Mouse (Mus musculus) forebrain, embryonic 16.5 days (tissue): ENCODE measurements at regions not wholly inside any gene's neighbourhood (a gene's known extent, or its start where the extent isn't known, plus 50 kb on each side); places are given as distances from the start of the nearest gene placed in this dataset.
"Not testable (repeated sequence)": the region's sequence is repeated elsewhere in the genome, so short reads cannot be mapped to it uniquely, and the experiment has no call there.

Source experiments
- ATAC-seq: fragments of 200-750 bp; cut with Nextera tagmentation; 2 replicates; pipeline ENCODE4 v1.8.0; 2017; ENCODE audit warnings: mild to moderate bottlenecking, moderate library complexity
- H3K27ac ChIP-seq: fragments of 300-500 bp; sonication (generic); 2 replicates; pipeline ENCODE4 v1.5.1; 2014; ENCODE audit warnings: low read length, control low read depth
- H3K27me3 ChIP-seq: fragments of 300-500 bp; sonication (generic); replicated peaks from 2 replicates; pipeline ENCODE4 v1.6.1; 2014; ENCODE audit warnings: low read length; ENCODE audit not compliant: control insufficient read depth, insufficient read depth
- H3K36me3 ChIP-seq: fragments of 300-500 bp; sonication (generic); 2 replicates; pipeline ENCODE4 v1.6.1; 2014; ENCODE audit not compliant: control insufficient read depth, insufficient read depth
- H3K4me1 ChIP-seq: fragments of 300-500 bp; sonication (generic); replicated peaks from 2 replicates; pipeline ENCODE4 v1.6.1; 2014; ENCODE audit warnings: low read length; ENCODE audit not compliant: control insufficient read depth, insufficient read depth
- H3K4me2 ChIP-seq: fragments of 300-500 bp; sonication (generic); 2 replicates; pipeline ENCODE4 v1.6.1; 2014; ENCODE audit warnings: mild to moderate bottlenecking, low read length, control low read depth
- H3K4me3 ChIP-seq: fragments of 300-500 bp; sonication (generic); replicated peaks from 2 replicates; pipeline ENCODE4 v1.5.1; 2014; ENCODE audit warnings: mild to moderate bottlenecking, low read length, control low read depth
- H3K9ac ChIP-seq: fragments of 300-500 bp; sonication (generic); replicated peaks from 2 replicates; pipeline ENCODE4 v1.6.1; 2014; ENCODE audit warnings: low read depth, low read length, control low read depth
- H3K9me3 ChIP-seq: fragments of 300-500 bp; sonication (generic); 2 replicates; pipeline ENCODE4 v1.6.1; 2016; ENCODE audit warnings: low read length; ENCODE audit not compliant: control insufficient read depth
- WGBS: fragments of 180-500 bp; shearing (Covaris S2); extraction: QIAGEN DNeasy Blood & Tissue Kit; methylation state at CpG from one replicate; pipeline ENCODE4 v1.1.7; 2014; 5-methylcytosine and 5-hydroxymethylcytosine counted together

DNA sequence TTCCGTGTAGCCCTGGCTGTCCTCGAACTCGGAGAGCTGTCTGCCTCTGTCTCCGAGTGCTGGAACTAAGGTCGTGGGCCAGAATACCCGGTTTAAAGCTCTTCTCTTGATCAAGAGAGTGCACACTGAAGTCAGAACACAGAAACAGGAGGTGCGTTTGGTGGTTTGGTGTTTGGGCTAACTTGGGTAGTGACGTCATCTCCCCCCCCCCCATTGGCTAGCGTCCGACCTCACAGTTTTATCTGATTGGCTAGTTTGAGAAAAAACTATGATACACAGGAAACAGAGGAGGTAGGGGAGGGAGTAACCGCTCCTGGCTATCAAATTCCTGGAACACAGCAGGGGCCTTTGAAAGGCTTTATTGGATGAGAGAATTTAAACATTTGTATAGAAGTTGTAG lies 60.2 kb upstream of the Pim1 start:
- no peak for ATAC-seq
- Histone ChIP-seq H3K9me3 (no peaks in the 10 kb centered on the region), H3K27me3 (no peaks in the 10 kb centered on the region), H3K4me1 (no peaks in the 10 kb centered on the region), H3K27ac (no peak overlapping the region), H3K4me3 (no peak overlapping the region), H3K9ac (no peak overlapping the region), H3K4me2 (no peak overlapping the region), H3K36me3 (no peaks in the 10 kb centered on the region)
- WGBS = 81% methylated on average over 11 of the region's 11 CpGs

DNA sequence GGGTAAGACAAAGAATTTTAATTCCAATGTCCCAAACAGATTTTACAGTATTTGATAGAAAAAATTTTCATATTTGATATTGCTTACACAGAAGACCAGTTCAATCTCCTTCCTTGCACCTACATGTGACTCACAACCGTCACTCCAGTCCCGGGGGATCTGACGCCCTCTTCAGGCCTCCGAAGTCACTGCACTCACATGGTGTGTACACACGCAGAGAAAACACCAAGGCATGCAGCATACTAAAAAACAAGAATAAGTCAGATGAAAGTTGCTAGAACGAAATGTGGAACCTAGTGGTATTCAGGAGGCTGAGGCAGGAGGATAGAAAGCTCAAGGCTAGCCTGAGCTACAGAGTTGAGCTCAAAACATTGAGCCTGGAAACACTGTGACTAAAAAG lies 59.7 kb upstream of the Pim1 start:
- no peak for ATAC-seq
- Histone ChIP-seq H3K27me3 (no peaks in the 10 kb centered on the region), H3K4me2 (no peak overlapping the region), H3K36me3 (no peaks in the 10 kb centered on the region), H3K9me3 (no peaks in the 10 kb centered on the region), H3K9ac (no peak overlapping the region), H3K27ac (no peak overlapping the region), H3K4me3 (no peak overlapping the region), H3K4me1 (no peaks in the 10 kb centered on the region)
- WGBS = 97% methylated on average over 6 of the region's 6 CpGs

DNA sequence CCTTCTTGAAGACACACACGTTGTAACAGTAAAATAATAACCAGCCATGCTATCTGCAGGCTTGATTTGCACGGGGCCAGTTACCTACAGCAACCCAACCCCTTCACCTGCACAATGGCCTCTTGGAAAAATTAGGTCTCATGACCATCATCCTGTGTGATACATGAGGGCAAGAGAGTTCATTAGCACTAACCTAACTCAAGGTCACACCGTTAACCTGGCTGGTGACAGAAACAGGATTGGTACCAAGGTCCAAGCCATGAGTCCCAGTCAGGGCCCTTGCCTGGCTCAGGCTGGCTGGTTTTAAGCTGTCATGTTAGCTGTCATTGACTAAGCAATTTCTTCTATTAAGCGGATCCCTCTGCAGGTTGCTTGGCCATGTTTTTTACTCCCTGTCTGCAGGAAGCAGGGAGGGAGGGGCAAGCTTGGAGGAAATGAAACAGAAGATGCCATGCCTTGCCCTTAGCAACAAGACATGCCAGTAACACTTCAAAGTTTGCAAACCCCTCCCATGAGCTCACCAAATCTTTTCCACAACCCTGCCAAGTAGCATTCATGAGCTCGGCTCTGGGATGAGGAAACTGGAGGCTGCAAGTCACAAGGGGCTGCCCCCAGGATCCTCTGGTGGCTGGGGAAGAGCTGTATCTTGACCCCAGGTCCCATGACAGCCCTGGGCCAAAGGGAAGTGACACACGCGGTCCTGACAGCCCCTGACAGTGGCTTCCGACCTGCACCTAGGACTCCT lies 58.8 kb upstream of the Pim1 start:
- Histone ChIP-seq H3K27me3 (no peaks in the 10 kb centered on the region), H3K36me3 (no peaks in the 10 kb centered on the region), H3K4me3 (no peak overlapping the region), H3K4me2 (no peak overlapping the region), H3K27ac (no peak overlapping the region), H3K9me3 (no peaks in the 10 kb centered on the region), H3K9ac (no peak overlapping the region), H3K4me1 (peaks cover under 1% of the 10 kb centered on the region; the same call in 1 of the 2 replicates)
- ATAC-seq = no peak
- 73% methylated on average over 8 of the region's 8 CpGs for WGBS

DNA sequence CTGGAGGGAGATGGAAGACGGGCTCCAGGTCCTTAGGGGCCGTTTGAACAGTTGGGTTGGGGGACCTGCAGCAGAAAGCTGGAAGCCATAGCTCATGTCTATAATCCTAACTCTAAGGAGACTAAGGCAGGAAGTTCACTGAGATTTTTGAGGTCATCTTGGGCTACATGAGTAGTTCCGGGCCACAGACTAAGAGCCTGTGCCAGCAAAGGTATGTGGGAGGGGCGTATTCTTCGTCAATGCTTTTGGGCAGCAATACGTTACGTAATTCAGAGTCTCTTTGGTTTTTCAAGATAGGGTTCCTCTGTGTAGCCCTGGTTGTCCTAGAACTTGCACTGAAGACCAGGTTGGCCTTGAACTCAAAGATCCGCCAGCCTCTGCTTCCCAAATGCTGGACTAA lies 57.9 kb upstream of the Pim1 start:
- Histone ChIP-seq H3K27me3 (no peaks in the 10 kb centered on the region), H3K9ac (no peak overlapping the region), H3K27ac (no peak overlapping the region), H3K4me3 (no peak overlapping the region), H3K4me2 (no peak overlapping the region), H3K9me3 (no peaks in the 10 kb centered on the region), H3K36me3 (no peaks in the 10 kb centered on the region), H3K4me1 (peaks cover 10% of the 10 kb centered on the region)
- WGBS = 95% methylated on average over 8 of the region's 8 CpGs
- ATAC-seq = no peak

DNA sequence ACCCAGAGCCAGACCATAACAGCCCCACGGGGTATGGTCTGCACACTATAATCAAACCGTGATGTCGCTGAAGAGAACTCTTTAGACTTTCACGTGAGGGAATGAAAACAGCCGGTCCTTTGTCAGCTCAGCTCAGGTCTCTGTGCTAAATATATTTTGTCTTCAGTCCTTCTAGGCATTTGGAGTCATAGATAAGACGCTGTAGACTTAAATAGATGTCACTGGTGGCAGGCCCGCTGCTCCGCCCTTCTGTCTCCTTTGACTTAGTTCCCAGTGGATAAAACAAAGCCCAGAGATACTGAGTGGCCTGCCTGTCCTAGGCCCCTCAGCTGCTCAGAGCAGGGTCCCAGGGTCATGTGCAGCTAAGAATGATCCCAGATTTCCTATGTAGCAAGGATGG lies 57.2 kb upstream of the Pim1 start:
- no peaks in the 10 kb centered on the region for H3K27me3 ChIP-seq
- H3K36me3 ChIP-seq = no peaks in the 10 kb centered on the region
- no peak overlapping the region for H3K27ac ChIP-seq
- H3K4me1 ChIP-seq = peaks cover 15% of the 10 kb centered on the region
- WGBS = 80% methylated on average over 8 of the region's 8 CpGs
- no peak overlapping the region for H3K4me3 ChIP-seq
- H3K9me3 ChIP-seq = no peaks in the 10 kb centered on the region
- H3K9ac ChIP-seq = no peak overlapping the region
- no peak for ATAC-seq
- no peak overlapping the region for H3K4me2 ChIP-seq

DNA sequence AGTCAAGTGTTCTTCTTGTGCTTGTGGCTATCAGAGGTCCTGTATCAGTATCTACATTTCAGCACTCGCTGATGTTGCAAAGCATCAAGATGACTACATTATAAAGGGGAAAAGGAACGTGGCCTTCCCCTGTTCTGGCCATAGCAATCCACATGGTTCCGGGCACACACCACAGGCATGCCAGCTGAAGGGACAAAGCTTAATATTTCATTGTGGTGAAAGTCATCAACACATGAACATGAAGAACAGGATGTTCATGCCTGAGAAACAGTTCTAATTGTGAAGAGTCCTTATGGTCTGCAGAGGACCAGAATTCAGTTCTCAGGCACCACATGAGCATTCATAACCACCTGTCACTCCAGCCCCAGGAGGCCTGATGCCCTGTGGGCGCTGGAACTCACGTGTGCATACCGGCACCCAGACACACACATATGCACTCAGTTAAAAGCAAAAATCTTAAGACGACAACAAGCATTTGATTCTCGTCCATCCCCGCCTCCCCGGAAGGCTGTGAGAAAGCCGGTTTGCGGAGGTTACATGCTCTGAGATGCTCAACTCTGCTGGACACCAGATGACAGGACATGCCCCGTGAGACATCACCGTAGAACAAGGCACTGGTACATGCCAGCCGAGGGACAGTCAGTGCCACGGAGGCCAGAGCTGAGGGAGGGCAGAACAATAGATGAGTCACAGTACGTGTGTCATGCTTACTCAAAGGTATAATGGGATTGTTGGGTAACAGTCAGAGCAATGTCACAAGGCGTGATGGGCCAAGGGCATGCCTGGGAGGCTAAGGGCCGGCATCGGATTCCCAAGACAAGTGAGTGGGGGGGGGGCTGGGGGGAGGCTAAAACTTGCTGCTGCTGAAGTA lies 56.2 kb upstream of the Pim1 start:
- no peaks in the 10 kb centered on the region for H3K36me3 ChIP-seq
- H3K27ac ChIP-seq = no peak overlapping the region
- no peaks in the 10 kb centered on the region for H3K27me3 ChIP-seq
- peaks cover 20% of the 10 kb centered on the region for H3K4me1 ChIP-seq
- H3K9me3 ChIP-seq = no peaks in the 10 kb centered on the region
- no peak overlapping the region for H3K4me2 ChIP-seq
- no peak for ATAC-seq
- no peak overlapping the region for H3K4me3 ChIP-seq
- WGBS = 83% methylated on average over 20 of the region's 20 CpGs
- H3K9ac ChIP-seq = no peak overlapping the region

DNA sequence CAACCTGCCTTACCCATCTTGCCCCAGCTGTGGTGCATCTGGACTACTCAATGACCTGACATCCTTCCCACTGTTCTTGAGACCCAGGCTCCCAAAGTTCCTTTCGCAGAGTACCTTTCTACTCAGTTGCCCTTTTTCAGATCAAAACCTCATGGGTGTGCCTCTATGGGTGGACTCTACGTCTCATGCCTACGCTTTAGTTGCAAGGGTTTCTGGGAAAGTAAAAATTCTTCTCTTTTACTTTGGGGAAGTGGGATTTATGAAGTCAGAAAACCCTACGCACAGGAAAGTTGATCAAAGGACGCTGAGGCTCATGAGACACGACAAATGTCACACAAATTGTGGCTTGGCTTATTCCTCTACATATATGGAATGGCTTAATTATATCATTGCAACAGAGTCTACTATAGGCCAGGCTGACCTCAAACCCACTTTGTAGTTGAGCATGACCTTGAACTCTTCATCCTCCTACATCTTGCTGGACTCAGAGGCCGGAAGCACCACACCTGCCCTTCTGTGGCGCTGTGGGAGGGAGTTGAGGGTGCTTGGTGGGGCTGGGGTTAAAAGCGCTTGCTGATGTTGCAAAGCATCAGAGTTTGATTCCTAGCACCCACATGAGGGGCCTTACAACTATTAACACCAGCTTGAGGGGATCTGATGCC lies 55.1 kb upstream of the Pim1 start:
- no peaks in the 10 kb centered on the region for H3K27me3 ChIP-seq
- no peak overlapping the region for H3K9ac ChIP-seq
- ATAC-seq = no peak
- no peak overlapping the region for H3K27ac ChIP-seq
- peaks cover 20% of the 10 kb centered on the region for H3K4me1 ChIP-seq
- H3K4me2 ChIP-seq = no peak overlapping the region
- H3K4me3 ChIP-seq = no peak overlapping the region
- H3K9me3 ChIP-seq = no peaks in the 10 kb centered on the region
- 96% methylated on average over 9 of the region's 9 CpGs for WGBS
- H3K36me3 ChIP-seq = no peaks in the 10 kb centered on the region

DNA sequence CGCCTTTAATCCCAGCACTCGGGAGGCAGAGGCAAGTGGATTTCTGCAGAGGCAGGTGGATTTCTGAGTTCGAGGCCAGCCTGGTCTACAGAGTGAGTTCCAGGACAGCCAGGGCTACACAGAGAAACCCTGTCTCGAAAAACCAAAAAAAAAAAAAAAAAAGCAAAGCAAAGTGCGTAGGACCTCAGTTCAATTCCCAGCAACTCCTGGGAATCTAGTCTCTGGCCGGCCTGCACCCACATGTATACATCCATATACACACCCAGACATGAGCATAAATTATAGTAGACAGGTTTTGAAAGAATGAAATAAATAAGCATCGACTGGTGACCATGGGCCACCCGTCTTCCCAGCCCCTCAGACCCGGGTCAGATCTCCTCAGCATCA lies 54.1 kb upstream of the Pim1 start:
- peak overlapping the region; percentile 70 for H3K9ac ChIP-seq
- H3K4me1 ChIP-seq = peaks cover 20% of the 10 kb centered on the region
- WGBS = 70% methylated on average over 9 of the region's 9 CpGs
- H3K27me3 ChIP-seq, H3K9me3 ChIP-seq, H3K36me3 ChIP-seq, ATAC-seq: not testable (repeated sequence)
- peak overlapping the region; percentile 47 for H3K4me3 ChIP-seq
- peak overlapping the region; percentile 74 for H3K27ac ChIP-seq
- H3K4me2 ChIP-seq = peak overlapping the region; percentile 70

DNA sequence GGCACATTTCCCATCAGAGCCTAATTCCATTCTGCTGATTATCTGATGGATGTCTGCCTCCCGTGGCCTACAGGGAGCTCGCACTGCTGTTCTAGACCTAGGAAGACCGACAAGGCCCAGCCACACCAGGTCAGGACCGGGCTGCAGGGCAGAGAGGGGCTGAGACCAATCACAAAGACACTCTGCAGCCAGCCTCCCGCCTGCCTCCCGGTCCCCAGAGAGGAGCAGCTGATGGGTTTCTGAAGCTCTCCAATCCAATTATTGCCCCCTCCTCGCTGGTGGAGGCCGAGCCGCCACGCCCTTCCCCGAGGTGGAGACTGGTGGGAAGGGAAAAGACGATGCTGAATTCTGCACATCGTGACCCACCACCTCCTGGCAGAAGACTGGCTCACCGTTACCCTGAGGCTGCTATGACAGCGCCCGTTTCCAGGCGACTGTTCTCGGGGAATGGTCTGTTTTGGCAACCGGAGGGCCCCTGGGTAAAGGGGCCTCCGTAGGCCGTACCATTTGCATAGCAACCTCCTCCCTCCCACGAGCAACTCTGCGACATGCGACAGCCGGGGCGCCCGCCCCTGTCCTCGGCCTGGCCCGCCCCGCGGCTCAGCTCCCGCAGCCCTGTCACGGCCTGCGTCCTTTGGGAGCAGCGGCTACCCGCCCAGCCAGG lies 53.5 kb upstream of the Pim1 start:
- Histone ChIP-seq H3K9me3 (no peaks in the 10 kb centered on the region), H3K4me1 (peaks cover 20% of the 10 kb centered on the region), H3K4me2 (peak overlapping the region; percentile 70), H3K36me3 (no peaks in the 10 kb centered on the region), H3K9ac (peak overlapping the region; percentile 70), H3K4me3 (peak overlapping the region; percentile 47), H3K27ac (peak overlapping the region; percentile 74), H3K27me3 (no peaks in the 10 kb centered on the region)
- WGBS = under 1% methylated on average over 28 of the region's 36 CpGs
- peak; percentile 90 for ATAC-seq
